Mouse (Mus musculus) E14TG2a.4 (cell line): ENCODE measurements around the gene Top1.

Experiments used
- CTCF ChIP-seq: conservative IDR thresholded peaks from 2 replicates; pipeline ENCODE4 v1.5.1; 2014; ENCODE audit warnings: low read length
- NANOG ChIP-seq: IDR thresholded peaks from 2 replicates; pipeline ENCODE4 v1.6.1; 2014; ENCODE audit warnings: borderline replicate concordance, low read length, mixed read lengths
- POU5F1 ChIP-seq: IDR thresholded peaks from 2 replicates; pipeline ENCODE4 v1.6.1; 2014; ENCODE audit warnings: low read length, borderline replicate concordance

- TF ChIP-seq CTCF (no peak), NANOG (no peak), POU5F1 (no peak)
Observed at GRCm38 (mm10) chr2:160667259-160667658, 21.6 kb downstream of the Top1 start.
